Mouse (Mus musculus) liver, embryonic 13.5 days (tissue): Measurements from ENCODE around the gene Sestd1. TPM values are rescaled to one million over a fixed set of nuclear protein-coding genes. Genes with fewer than 3 reads are reported as not detected.

ENCODE experiments used
- ATAC-seq: fragments of 200-750 bp; cut with Nextera tagmentation; 2 replicates; pipeline ENCODE4 v1.8.0; 2017; ENCODE audit warnings: low read depth, mild to moderate bottlenecking, moderate number of reproducible peaks, moderate library complexity
- DNase-seq: peaks from one replicate; pipeline ENCODE4 v3.0.0; 2022
- H3K27ac ChIP-seq: fragments of 300-500 bp; sonication (generic); 2 replicates; pipeline ENCODE4 v1.5.1; 2015; ENCODE audit warnings: moderate library complexity, mild to moderate bottlenecking, inconsistent platforms
- H3K27me3 ChIP-seq: fragments of 300-500 bp; sonication (generic); 2 replicates; pipeline ENCODE4 v1.6.1; 2015; ENCODE audit warnings: mild to moderate bottlenecking, inconsistent platforms
- H3K36me3 ChIP-seq: fragments of 300-500 bp; sonication (generic); 2 replicates; pipeline ENCODE4 v1.6.1; 2015; ENCODE audit warnings: mild to moderate bottlenecking, inconsistent platforms
- H3K4me1 ChIP-seq: fragments of 300-500 bp; sonication (generic); replicated peaks from 2 replicates; pipeline ENCODE4 v1.6.1; 2015; ENCODE audit warnings: inconsistent platforms
- H3K4me2 ChIP-seq: fragments of 300-500 bp; sonication (generic); 2 replicates; pipeline ENCODE4 v1.6.1; 2015; ENCODE audit warnings: inconsistent platforms, mild to moderate bottlenecking, moderate library complexity
- H3K4me3 ChIP-seq: fragments of 300-500 bp; sonication (generic); replicated peaks from 2 replicates; pipeline ENCODE4 v1.5.1; 2015; ENCODE audit warnings: mild to moderate bottlenecking, inconsistent platforms
- H3K9ac ChIP-seq: fragments of 300-500 bp; sonication (generic); 2 replicates; pipeline ENCODE4 v1.6.1; 2015; ENCODE audit warnings: mild to moderate bottlenecking, inconsistent platforms
- H3K9me3 ChIP-seq: fragments of 300-500 bp; sonication (generic); replicated peaks from 2 replicates; pipeline ENCODE4 v1.6.1; 2016; ENCODE audit warnings: inconsistent platforms
- WGBS: fragments of 180-500 bp; shearing (Covaris S2); methylation state at CpG from one replicate; pipeline ENCODE4 v1.1.7; 2015; ENCODE audit not compliant: insufficient replicate concordance; 5-methylcytosine and 5-hydroxymethylcytosine counted together
- polyA plus RNA-seq: library from polyadenylated mRNA; unstranded; fragments of >200 nt; fragmentation: Nextera tagmentation; extraction: Ambion mirVana; gene quantifications from 2 replicates; pipeline ENCODE4 v1.2.1, GENCODE M21; 2015

The Sestd1 gene
- polyA plus RNA-seq, 1 experiment from 2014 or later = 0.54 TPM

- H3K4me2 ChIP-seq = no peak overlapping the region
- ATAC-seq (peak; percentile 92), DNase-seq (no peak)
- peaks cover 9% of the 10 kb centered on the region for H3K4me1 ChIP-seq
- H3K27me3 ChIP-seq = no peaks in the 10 kb centered on the region
- H3K36me3 ChIP-seq = no peaks in the 10 kb centered on the region
- 2% methylated on average over 4 of the region's 4 CpGs for WGBS
- H3K9ac ChIP-seq = no peak overlapping the region
- no peak overlapping the region for H3K4me3 ChIP-seq
- no peaks in the 10 kb centered on the region for H3K9me3 ChIP-seq
- no peak overlapping the region for H3K27ac ChIP-seq
Measured at GRCm38 (mm10) chr2:77154080-77154479, 126.3 kb downstream of the Sestd1 start.

GRCm38 (mm10) chr2:77151255-77151654 lies 129.1 kb downstream of the Sestd1 start:
- Histone ChIP-seq H3K4me2 (no peak overlapping the region), H3K27ac (no peak overlapping the region), H3K27me3 (no peaks in the 10 kb centered on the region), H3K4me3 (no peak overlapping the region), H3K9me3 (no peaks in the 10 kb centered on the region), H3K4me1 (peaks cover 9% of the 10 kb centered on the region), H3K9ac (no peak overlapping the region), H3K36me3 (no peaks in the 10 kb centered on the region)
- no peak for ATAC-seq
- DNase-seq = no peak
- WGBS = 79% methylated on average over 8 of the region's 8 CpGs

- 72% methylated on average over 2 of the region's 2 CpGs for WGBS
- ATAC-seq (no peak), DNase-seq (no peak)
- Histone ChIP-seq H3K4me3 (no peak overlapping the region), H3K4me2 (no peak overlapping the region), H3K36me3 (no peaks in the 10 kb centered on the region), H3K4me1 (peaks cover 7% of the 10 kb centered on the region), H3K9ac (no peak overlapping the region), H3K27ac (no peak overlapping the region), H3K9me3 (no peaks in the 10 kb centered on the region), H3K27me3 (no peaks in the 10 kb centered on the region)
Measured at GRCm38 (mm10) chr2:77149576-77149975, 130.8 kb downstream of the Sestd1 start.

GRCm38 (mm10) chr2:77148215-77148614 lies 132.2 kb downstream of the Sestd1 start:
- no peak overlapping the region for H3K4me2 ChIP-seq
- ATAC-seq (no peak), DNase-seq (no peak)
- no peak overlapping the region for H3K27ac ChIP-seq
- no peaks in the 10 kb centered on the region for H3K36me3 ChIP-seq
- no peak overlapping the region for H3K9ac ChIP-seq
- H3K9me3 ChIP-seq = no peaks in the 10 kb centered on the region
- H3K27me3 ChIP-seq = no peaks in the 10 kb centered on the region
- 0 out of 2 replicates have a peak, but pooled peaks cover 2% of the 10 kb centered on the region for H3K4me1 ChIP-seq
- 52% methylated on average over 4 of the region's 4 CpGs for WGBS
- H3K4me3 ChIP-seq = no peak overlapping the region

GRCm38 (mm10) chr2:77146968-77147367 lies 133.4 kb downstream of the Sestd1 start:
- DNase-seq (no peak), ATAC-seq (no peak)
- H3K36me3 ChIP-seq = no peaks in the 10 kb centered on the region
- 41% methylated on average over 2 of the region's 2 CpGs for WGBS
- H3K9ac ChIP-seq = no peak overlapping the region
- H3K4me2 ChIP-seq = no peak overlapping the region
- H3K27me3 ChIP-seq = no peaks in the 10 kb centered on the region
- H3K9me3 ChIP-seq = no peaks in the 10 kb centered on the region
- no peak overlapping the region for H3K27ac ChIP-seq
- no peak overlapping the region for H3K4me3 ChIP-seq
- 0 out of 2 replicates have a peak, but pooled peaks cover 2% of the 10 kb centered on the region for H3K4me1 ChIP-seq

GRCm38 (mm10) chr2:77146291-77146690 lies 134.1 kb downstream of the Sestd1 start:
- Histone ChIP-seq H3K27me3 (no peaks in the 10 kb centered on the region), H3K36me3 (no peaks in the 10 kb centered on the region), H3K4me1 (0 out of 2 replicates have a peak, but pooled peaks cover 2% of the 10 kb centered on the region), H3K4me2 (no peak overlapping the region), H3K9me3 (no peaks in the 10 kb centered on the region), H3K9ac (no peak overlapping the region), H3K4me3 (no peak overlapping the region), H3K27ac (no peak overlapping the region)
- 51% methylated on average over 3 of the region's 3 CpGs for WGBS
- DNase-seq (no peak), ATAC-seq (no peak)

- Histone ChIP-seq H3K27ac (no peak overlapping the region), H3K4me2 (no peak overlapping the region), H3K4me3 (no peak overlapping the region), H3K9ac (no peak overlapping the region), H3K9me3 (no peaks in the 10 kb centered on the region), H3K27me3 (no peaks in the 10 kb centered on the region), H3K36me3 (no peaks in the 10 kb centered on the region), H3K4me1 (0 out of 2 replicates have a peak, but pooled peaks cover 2% of the 10 kb centered on the region)
- no peak for ATAC-seq
- WGBS = 79% methylated on average over 6 of the region's 6 CpGs
- no peak for DNase-seq
Measured at GRCm38 (mm10) chr2:77143536-77143935, 136.9 kb downstream of the Sestd1 start.

- ATAC-seq = no peak
- WGBS = 43% methylated on average over 6 of the region's 6 CpGs
- no peak overlapping the region for H3K27ac ChIP-seq
Measured at GRCm38 (mm10) chr2:77138879-77139278, 141.5 kb downstream of the Sestd1 start.

GRCm38 (mm10) chr2:77134906-77135305 lies 145.5 kb downstream of the Sestd1 start:
- Histone ChIP-seq H3K4me3 (no peak overlapping the region), H3K9ac (no peak overlapping the region), H3K9me3 (no peaks in the 10 kb centered on the region), H3K27me3 (no peaks in the 10 kb centered on the region), H3K27ac (no peak overlapping the region), H3K36me3 (no peaks in the 10 kb centered on the region), H3K4me1 (no peaks in the 10 kb centered on the region), H3K4me2 (no peak overlapping the region)
- ATAC-seq = no peak
- no peak for DNase-seq
- 29% methylated on average over 1 of the region's 1 CpGs for WGBS

More at GRCm38 (mm10) chr2:77138879-77139278, 141.5 kb downstream of the Sestd1 start:
- Histone ChIP-seq H3K36me3 (no peaks in the 10 kb centered on the region), H3K4me3 (no peak overlapping the region), H3K9me3 (no peaks in the 10 kb centered on the region), H3K4me1 (no peaks in the 10 kb centered on the region), H3K9ac (no peak overlapping the region), H3K27me3 (no peaks in the 10 kb centered on the region), H3K4me2 (no peak overlapping the region)
- no peak for DNase-seq

GRCm38 (mm10) chr2:77133407-77133806 lies 147.0 kb downstream of the Sestd1 start:
- ATAC-seq = no peak
- Histone ChIP-seq H3K27ac (no peak overlapping the region), H3K36me3 (no peaks in the 10 kb centered on the region), H3K4me2 (no peak overlapping the region), H3K4me3 (no peak overlapping the region), H3K9me3 (no peaks in the 10 kb centered on the region), H3K9ac (no peak overlapping the region), H3K27me3 (no peaks in the 10 kb centered on the region), H3K4me1 (no peaks in the 10 kb centered on the region)
- 68% methylated on average over 1 of the region's 1 CpGs for WGBS
- no peak for DNase-seq
